Mouse (Mus musculus) small intestine, adult 2 months (tissue): ENCODE data around the gene Akap1. TPM values are rescaled to one million over a fixed set of nuclear protein-coding genes. Genes with fewer than 3 reads are reported as not detected.
A peak's percentile ranks its signal among the peaks of the same experiment; 100 is the strongest.

ENCODE experiments used
- H3K27ac ChIP-seq: fragments of 200-500 bp; 2 replicates; pipeline ENCODE4 v1.5.1; 2012; ENCODE audit warnings: low read depth, low read length, control low read depth, inconsistent platforms; ENCODE audit not compliant: insufficient read depth
- H3K27me3 ChIP-seq: fragments of 200-500 bp; 2 replicates; pipeline ENCODE4 v1.6.1; 2012; ENCODE audit warnings: mild to moderate bottlenecking, moderate library complexity, low read length, inconsistent platforms; ENCODE audit not compliant: control insufficient read depth, insufficient read depth
- H3K36me3 ChIP-seq: fragments of 200-500 bp; 2 replicates; pipeline ENCODE4 v1.6.1; 2012; ENCODE audit warnings: mild to moderate bottlenecking, low read length, control low read depth, inconsistent platforms; ENCODE audit not compliant: control insufficient read depth, insufficient read depth
- H3K4me1 ChIP-seq: fragments of 200-500 bp; 2 replicates; pipeline ENCODE4 v1.6.1; 2012; ENCODE audit warnings: low read length, inconsistent platforms, mixed read lengths; ENCODE audit not compliant: control insufficient read depth, insufficient read depth, insufficient read length
- H3K4me3 ChIP-seq: fragments of 200-500 bp; 2 replicates; pipeline ENCODE4 v1.5.1; 2012; ENCODE audit warnings: low read depth, mild to moderate bottlenecking, control low read depth, inconsistent platforms, low read length, moderate library complexity
- CTCF ChIP-seq: fragments of 200-500 bp; IDR thresholded peaks from 2 replicates; pipeline ENCODE4 v1.5.1; 2012; ENCODE audit warnings: low read depth, mild to moderate bottlenecking, control low read depth, inconsistent platforms, low read length, moderate library complexity, mixed read lengths; ENCODE audit not compliant: insufficient replicate concordance, insufficient read length; ENCODE audit errors: extremely low read depth
- POLR2A ChIP-seq: fragments of 200-500 bp; IDR thresholded peaks from 2 replicates; pipeline ENCODE4 v1.6.1; 2012; ENCODE audit warnings: low read depth, mild to moderate bottlenecking, control low read depth, inconsistent platforms, low read length, moderate library complexity
- WGBS: fragments of 180-500 bp; shearing (Covaris S2); methylation state at CpG from one replicate; pipeline ENCODE4 v1.1.7; 2018; 5-methylcytosine and 5-hydroxymethylcytosine counted together
- polyA plus RNA-seq: library from polyadenylated mRNA; depleted of rRNA; stranded (reverse); fragments of >200 nt; gene quantifications from 2 replicates; pipeline ENCODE4 v1.2.3, GENCODE M21; 2012

Akap1 gene
- polyA plus RNA-seq, 1 experiment = 23.9 TPM

DNA sequence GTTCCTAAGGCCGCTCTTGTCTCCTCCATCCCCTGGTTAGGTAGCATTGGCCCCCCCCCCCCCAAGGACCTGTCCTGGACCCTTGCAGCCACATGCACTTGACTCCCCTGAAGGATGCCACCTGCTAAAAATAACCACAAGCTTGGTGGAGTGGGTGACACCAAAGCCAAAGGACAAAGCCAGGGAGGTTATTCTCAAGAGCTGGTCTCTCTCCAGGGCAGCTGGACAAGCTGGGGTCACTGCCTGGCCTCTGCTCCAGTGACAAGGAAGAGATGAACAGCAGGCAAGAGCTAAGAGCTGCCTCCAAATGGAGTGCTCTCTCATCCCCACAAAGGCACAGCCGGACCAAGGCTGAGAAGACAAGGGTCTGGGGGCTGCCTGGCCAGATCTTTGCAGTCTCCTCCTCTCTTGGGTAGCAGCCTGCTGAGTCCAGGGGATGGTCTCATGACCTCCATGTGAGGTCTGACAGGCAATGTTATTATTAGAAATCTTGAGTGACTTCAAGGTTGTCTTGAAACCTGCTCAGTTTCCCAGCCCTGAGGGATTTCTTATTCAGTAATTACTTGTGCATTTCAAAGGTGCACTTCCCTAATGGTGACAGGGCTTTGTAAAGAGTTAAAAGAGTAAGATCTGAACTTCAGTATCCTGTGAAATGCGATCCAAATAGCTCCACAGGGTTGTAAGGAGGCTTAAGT lies 6.9 kb downstream of the Akap1 start:
- WGBS = 71% methylated on average over 3 of the region's 3 CpGs
- H3K27ac ChIP-seq = peak overlapping the region; percentile 44; the same call in 1 of the 2 replicates

DNA sequence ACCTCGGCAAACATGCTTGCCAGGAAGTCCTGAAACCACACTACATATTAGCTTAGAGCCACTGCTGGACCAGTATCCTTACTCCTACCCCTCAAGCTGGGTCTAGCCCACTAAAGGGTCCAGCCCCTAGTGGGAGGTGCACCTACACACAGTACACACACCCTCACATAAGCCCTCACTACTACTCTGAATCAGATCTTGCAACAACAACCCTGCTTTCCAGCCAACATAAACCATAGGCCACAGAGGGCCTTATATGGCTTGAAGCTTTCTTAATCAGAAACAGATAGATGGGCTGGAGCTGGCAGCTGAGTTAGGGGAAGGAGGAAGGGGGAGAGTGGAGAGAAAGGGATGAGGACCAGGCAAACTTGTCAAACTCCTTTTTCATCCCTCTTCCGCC lies 8.0 kb downstream of the Akap1 start:
- no peak overlapping the region for H3K4me3 ChIP-seq
- no peaks in the 10 kb centered on the region for H3K36me3 ChIP-seq
- H3K27ac ChIP-seq = peak overlapping the region; percentile 53
- H3K27me3 ChIP-seq = no peaks in the 10 kb centered on the region
- WGBS = 48% methylated on average over 2 of the region's 2 CpGs
- H3K4me1 ChIP-seq = peaks cover 3% of the 10 kb centered on the region; the same call in 1 of the 2 replicates
- TF ChIP-seq CTCF (no peak), POLR2A (no peak)

More for the DNA sequence above, 6.9 kb downstream of the Akap1 start:
- Histone ChIP-seq H3K4me1 (peaks cover 8% of the 10 kb centered on the region; the same call in 1 of the 2 replicates), H3K4me3 (no peak overlapping the region), H3K36me3 (no peaks in the 10 kb centered on the region), H3K27me3 (no peaks in the 10 kb centered on the region)
- TF ChIP-seq CTCF (no peak), POLR2A (no peak)

DNA sequence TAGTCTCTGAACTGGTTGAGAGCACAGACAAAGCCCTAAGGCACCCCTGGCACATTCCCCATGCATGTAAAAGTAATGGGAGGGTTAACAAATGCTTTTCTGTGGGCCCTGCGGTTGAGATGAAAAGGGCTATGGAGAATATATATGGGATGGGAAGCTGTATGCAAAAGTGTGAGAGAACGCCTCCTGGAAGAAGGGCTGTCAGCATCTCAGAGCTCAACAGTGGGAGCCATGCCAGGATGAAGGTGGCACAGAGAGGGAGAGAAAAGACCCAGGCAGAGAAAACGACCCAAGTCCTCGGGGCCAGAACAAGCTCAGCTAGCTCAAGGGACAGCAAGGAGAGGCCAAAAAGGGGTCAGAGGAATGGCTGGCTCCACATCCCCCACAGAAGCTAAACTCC lies 8.6 kb downstream of the Akap1 start:
- no peaks in the 10 kb centered on the region for H3K27me3 ChIP-seq

DNA sequence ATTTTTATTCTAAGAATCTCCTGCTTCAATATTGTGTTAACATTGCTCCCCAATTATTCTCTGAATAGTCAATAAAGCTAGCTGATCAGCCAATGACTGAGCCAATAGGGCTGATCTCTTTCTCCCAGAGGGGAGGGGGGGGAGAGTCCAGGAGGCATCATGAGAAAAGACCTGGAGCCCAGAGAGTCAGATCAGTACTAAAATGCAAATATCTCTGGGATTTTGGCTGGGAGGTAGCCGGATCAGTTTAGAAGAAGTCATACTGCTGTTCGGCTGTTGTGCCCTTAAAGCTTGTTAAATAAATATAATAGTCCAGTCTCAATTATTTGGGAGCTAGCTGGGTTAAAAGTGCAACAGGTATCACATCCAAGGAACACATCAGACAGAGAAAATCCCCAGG lies 10.8 kb downstream of the Akap1 start:
- no peaks in the 10 kb centered on the region for H3K36me3 ChIP-seq
- 90% methylated on average over 2 of the region's 2 CpGs for WGBS
- H3K27me3 ChIP-seq = no peaks in the 10 kb centered on the region
- no peak for TF ChIP-seq POLR2A
- no peak for TF ChIP-seq CTCF
- peaks cover 4% of the 10 kb centered on the region; the same call in 1 of the 2 replicates for H3K4me1 ChIP-seq
- H3K4me3 ChIP-seq = no peak overlapping the region
- H3K27ac ChIP-seq = no peak overlapping the region

More for the DNA sequence above, 8.6 kb downstream of the Akap1 start:
- TF ChIP-seq CTCF = no peak
- no peak for TF ChIP-seq POLR2A
- 60% methylated on average over 4 of the region's 4 CpGs for WGBS
- Histone ChIP-seq H3K27ac (peak overlapping the region; percentile 53; the same call in 1 of the 2 replicates), H3K36me3 (no peaks in the 10 kb centered on the region), H3K4me1 (peaks cover 2% of the 10 kb centered on the region; the same call in 1 of the 2 replicates), H3K4me3 (no peak overlapping the region)

DNA sequence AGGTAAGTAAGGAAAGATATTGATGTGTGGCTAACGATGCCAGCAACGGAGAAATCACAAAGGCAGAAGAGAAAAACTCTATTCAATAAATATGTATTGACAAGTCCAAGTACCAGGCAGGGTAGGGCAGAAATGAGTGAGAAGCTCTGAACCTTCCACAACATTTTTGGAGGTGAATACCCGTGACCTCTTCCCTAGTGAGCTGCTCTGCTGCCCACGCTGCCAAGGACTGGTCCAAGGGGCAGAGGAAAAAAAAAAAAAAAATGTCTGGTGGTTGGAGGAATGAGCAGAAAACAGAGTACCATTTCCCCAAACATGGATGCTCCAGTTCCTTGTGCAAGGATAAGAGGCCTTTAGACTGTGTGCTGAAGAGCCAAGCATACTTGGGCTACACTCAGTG lies 11.6 kb downstream of the Akap1 start:
- Histone ChIP-seq H3K4me1 (peaks cover 4% of the 10 kb centered on the region; the same call in 1 of the 2 replicates), H3K4me3 (no peak overlapping the region), H3K36me3 (no peaks in the 10 kb centered on the region), H3K27ac (no peak overlapping the region), H3K27me3 (no peaks in the 10 kb centered on the region)
- TF ChIP-seq CTCF = no peak
- no peak for TF ChIP-seq POLR2A
- WGBS = 95% methylated on average over 4 of the region's 4 CpGs

DNA sequence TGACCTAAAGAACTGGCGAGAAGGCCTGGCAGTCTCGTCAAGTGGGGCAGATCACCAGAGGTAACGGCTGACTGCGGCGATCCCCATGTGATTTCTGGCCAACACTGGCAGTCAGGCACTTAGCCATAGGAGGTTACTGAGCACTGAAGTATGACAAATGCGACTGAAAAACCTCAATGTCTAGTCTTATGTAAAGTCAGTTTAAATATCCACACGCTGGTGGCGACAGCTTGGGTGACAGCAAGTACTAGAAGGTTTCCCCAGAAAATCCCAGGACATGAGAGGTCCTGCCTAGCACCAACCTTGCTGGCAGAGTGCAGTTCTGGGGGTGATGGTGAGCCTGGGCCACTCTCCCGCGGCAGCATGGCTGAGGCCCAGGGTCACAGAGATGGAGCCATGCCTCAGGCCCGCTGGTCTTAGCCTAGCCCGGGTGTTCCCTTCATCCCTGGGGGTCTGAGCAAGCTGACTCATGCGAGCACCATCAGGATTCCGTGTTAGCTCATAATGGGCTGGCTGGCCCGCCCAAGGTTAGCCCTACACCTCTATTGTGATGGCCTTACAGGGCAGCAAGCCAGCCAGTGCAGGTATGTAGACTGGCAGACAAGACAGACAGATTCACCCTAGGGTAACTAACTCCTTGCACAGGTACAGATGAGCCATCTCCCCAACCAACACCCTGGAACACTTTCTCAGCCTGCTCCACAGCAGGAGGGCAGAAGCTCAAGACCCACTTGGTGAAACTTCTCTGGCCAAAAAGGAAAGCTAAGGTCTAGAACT lies 13.1 kb downstream of the Akap1 start:
- no peak overlapping the region for H3K4me3 ChIP-seq
- H3K36me3 ChIP-seq = no peaks in the 10 kb centered on the region
- no peaks in the 10 kb centered on the region for H3K27me3 ChIP-seq
- WGBS = 78% methylated on average over 15 of the region's 15 CpGs
- H3K4me1 ChIP-seq = peaks cover 2% of the 10 kb centered on the region; the same call in 1 of the 2 replicates
- no peak overlapping the region for H3K27ac ChIP-seq
- TF ChIP-seq POLR2A (no peak), CTCF (no peak)

DNA sequence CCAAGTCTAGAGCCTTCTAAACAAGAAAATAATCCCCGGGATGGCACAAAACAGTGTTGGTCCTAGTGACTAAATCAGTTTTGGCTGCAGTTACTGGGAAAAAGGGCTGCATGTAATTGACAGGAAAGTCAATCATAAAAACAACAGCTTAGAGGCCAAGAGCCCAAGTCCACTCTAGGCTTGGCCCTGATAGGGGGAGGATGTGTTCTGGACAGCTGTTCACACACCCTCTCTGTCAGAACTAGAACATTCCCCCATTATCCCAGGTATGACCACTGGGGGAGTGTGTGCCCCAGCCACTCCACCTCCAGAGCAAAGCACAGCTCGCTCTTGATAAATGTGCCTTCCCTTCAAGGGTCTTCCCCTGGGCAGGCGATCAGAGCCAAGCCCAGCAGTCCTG lies 14.7 kb downstream of the Akap1 start:
- no peak overlapping the region for H3K4me3 ChIP-seq
- peaks cover 2% of the 10 kb centered on the region; the same call in 1 of the 2 replicates for H3K4me1 ChIP-seq
- TF ChIP-seq CTCF (no peak), POLR2A (no peak)
- H3K27ac ChIP-seq = no peak overlapping the region
- WGBS = 66% methylated on average over 3 of the region's 3 CpGs
- H3K27me3 ChIP-seq = no peaks in the 10 kb centered on the region
- peaks cover 6% of the 10 kb centered on the region for H3K36me3 ChIP-seq
